Mouse (Mus musculus) testis, postnatal 14 days (tissue): ENCODE results near the gene Fam71e1.

Source experiments
- DNase-seq: peaks from one replicate; pipeline ENCODE4 v3.0.0; 2021; ENCODE audit warnings: low spot score

The Fam71e1 gene

GRCm38 (mm10) chr7:44495992-44496770 is at the start of gene Fam71e1, which contains the start of gene Emc10:
Gene Fam71e1, plus strand, starts transcription at chr7:44496581.
Gene Emc10, minus strand, starts transcription at chr7:44496529.
- DNase-seq = peak; percentile 98

GRCm38 (mm10) chr7:44453256-44453655 is 43.1 kb upstream of the Fam71e1 start:
- no peak for DNase-seq

DNA sequence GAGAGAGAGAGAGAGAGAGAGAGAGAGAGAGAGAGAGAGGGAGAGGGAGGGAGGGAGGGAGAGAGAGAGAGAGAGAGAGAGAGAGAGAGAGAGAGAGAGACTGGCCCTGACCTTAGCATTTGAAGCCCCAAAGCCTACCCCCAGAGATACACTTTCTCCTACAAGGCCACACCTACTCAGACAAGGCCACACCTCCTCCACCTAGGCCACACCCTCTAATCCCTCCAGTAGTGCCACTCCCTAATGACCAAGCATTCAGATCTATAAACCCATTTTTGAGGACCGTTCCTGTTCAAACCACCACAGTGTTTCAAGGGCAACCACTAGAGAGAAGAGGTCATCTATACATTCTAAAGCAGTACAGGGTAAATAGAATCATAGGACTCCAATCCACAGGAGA is 40.1 kb upstream of the Fam71e1 start:
- DNase-seq = no peak

DNA sequence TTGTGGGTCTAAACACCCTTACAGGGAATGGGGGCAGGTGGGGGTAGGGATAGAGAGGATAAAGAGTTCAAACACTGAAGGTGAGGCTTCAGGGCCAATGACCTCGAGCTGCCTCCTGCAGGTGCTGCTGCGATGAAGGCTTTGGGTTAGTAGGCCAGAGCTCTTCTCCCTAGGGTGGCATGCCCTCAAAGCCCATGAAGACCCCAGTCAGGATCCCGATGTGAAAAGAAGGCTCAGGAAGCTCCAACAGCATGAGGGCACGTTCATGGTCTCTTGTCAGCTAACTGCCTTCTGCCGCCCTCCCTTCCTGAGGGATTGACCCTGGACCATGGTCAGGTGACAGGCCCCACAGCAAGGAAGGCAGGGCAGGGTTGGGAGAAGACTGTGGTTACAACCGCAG is 36.3 kb upstream of the Fam71e1 start:
- no peak for DNase-seq

DNA sequence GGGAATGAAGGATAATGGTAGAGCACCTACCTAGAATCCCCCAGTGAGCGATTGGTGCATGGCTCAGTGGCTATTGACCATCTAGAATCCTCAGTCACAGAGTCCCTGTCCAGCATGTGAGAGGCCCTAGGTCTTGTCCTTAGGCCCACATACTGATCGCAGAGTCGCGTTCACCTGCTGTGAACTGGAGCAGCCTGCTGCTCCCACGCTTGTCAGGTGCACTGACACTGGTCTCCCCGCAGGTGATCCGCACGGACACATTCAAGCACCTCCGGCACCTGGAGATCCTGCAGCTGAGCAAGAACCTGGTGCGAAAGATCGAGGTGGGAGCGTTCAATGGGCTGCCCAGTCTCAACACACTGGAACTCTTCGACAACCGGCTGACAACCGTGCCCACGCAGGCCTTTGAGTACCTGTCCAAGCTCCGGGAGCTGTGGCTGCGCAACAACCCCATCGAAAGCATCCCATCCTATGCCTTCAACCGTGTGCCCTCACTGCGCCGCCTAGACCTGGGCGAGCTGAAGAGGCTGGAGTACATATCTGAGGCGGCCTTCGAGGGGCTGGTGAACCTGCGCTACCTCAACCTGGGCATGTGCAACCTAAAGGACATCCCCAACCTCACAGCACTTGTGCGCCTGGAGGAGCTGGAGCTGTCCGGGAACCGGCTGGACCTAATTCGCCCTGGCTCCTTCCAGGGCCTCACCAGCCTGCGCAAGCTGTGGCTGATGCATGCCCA is 35.4 kb upstream of the Fam71e1 start:
- no peak for DNase-seq

DNA sequence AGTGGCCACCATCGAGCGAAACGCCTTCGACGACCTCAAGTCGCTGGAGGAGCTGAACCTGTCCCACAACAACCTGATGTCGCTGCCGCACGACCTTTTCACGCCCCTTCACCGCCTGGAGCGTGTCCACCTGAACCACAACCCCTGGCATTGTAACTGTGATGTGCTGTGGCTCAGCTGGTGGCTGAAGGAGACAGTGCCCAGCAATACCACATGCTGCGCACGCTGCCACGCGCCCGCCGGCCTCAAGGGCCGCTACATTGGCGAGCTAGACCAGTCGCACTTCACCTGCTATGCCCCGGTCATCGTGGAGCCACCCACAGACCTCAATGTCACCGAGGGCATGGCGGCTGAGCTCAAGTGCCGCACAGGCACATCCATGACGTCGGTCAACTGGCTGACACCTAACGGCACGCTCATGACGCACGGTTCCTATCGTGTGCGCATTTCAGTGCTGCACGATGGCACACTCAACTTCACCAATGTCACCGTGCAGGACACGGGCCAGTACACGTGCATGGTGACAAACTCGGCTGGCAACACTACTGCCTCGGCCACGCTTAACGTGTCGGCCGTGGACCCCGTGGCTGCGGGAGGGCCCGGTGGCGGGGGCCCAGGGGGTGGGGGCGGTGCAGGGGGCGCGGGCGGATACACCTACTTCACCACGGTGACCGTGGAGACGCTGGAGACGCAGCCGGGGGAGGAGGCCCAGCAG is 34.7 kb upstream of the Fam71e1 start:
- no peak for DNase-seq

DNA sequence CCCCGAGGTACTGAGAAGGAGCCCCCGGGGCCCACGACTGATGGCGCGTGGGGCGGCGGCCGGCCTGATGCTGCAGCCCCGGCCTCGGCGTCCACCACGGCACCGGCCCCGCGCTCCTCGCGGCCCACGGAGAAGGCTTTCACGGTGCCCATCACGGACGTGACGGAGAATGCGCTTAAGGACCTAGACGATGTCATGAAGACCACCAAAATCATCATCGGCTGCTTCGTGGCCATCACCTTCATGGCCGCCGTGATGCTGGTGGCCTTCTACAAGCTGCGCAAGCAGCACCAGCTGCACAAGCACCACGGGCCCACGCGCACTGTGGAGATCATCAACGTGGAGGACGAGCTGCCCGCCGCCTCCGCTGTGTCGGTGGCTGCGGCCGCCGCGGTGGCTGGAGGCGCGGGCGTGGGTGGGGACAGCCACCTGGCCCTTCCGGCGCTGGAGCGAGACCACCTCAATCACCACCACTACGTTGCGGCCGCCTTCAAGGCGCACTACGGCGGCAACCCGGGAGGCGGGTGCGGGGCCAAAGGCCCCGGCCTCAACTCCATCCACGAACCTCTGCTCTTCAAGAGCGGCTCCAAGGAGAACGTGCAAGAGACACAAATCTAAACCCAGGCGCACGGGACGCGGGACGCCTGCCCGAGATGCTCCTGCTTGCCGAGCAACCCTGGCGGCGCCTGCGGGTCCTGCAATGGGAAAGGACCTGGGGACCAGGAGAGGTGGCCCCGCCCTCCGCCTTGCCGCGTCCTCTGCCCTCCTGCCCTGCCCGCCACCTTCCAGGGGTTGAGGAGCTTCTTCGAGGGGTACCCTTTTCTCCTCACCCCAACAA is 33.9 kb upstream of the Fam71e1 start:
- no peak for DNase-seq

GRCm38 (mm10) chr7:44463056-44463425 is 33.3 kb upstream of the Fam71e1 start:
- DNase-seq = no peak

DNA sequence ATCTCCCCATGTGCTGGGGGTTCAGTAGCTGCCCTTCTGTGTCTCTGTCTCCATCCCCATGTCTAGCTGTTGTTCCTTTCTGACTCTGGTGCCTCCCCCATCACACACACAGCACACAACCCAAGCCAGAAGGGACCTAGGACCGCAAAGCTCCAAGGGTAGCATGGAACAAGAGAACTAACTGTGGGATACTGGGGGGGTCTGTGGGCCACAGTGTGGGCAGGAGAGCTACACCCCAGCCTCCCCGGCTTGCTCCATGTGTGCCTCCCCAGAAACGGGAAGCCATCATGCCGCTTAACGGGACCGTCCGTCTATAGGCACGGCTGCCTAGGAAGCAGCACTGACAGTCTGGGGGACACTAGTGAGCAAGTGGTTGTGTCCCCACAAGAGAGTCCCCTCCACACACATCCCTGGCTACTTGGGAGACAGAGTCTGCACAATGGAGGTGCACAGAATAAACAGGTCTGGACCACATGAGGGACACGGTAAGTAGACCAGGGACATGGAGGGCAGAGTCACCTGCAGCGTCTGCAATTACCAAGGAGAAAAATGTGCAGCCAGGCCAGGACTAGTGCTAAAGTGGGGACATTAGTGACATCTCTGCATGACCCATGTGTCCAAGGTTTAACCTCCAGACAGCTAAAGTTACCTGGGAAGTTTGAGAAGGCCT is 32.7 kb upstream of the Fam71e1 start:
- no peak for DNase-seq

GRCm38 (mm10) chr7:44464511-44464910 is 31.9 kb upstream of the Fam71e1 start:
- DNase-seq = no peak

DNA sequence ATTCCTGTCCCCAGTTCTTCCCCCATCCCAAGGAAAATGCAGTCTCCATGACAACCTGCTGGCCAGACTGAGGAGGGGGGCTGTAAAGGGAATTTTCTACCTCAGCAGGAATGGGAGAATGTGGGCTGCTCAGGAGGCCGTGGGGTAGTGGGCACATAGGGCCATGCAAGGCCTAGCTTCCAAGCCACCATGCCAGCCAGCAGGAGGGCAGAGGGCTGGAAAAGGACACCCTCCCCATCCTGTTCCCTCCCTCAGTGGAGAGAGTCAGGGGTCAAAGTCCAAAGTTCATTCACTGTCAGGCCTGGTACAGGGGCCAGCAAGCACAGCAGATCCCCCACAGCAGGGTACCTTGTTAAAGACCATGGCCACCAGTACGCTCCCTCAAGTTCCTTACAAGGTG is 31.3 kb upstream of the Fam71e1 start, which contains the start of gene Aspdh:
Gene Aspdh, plus strand, starts transcription at position 281 of the 400 bp plus-strand sequence.
- DNase-seq = no peak

GRCm38 (mm10) chr7:44466006-44466887 is 30.1 kb upstream of the Fam71e1 start:
- no peak for DNase-seq

- no peak for DNase-seq
Observed at GRCm38 (mm10) chr7:44466888-44467311, 29.5 kb upstream of the Fam71e1 start.

- peak; percentile 96 for DNase-seq
Observed at GRCm38 (mm10) chr7:44467811-44468411, 28.5 kb upstream of the Fam71e1 start, which contains the start of gene Josd2. Gene Josd2, plus strand, starts transcription at chr7:44467980.

- DNase-seq = no peak
Observed at GRCm38 (mm10) chr7:44468644-44469285, 27.6 kb upstream of the Fam71e1 start.

DNA sequence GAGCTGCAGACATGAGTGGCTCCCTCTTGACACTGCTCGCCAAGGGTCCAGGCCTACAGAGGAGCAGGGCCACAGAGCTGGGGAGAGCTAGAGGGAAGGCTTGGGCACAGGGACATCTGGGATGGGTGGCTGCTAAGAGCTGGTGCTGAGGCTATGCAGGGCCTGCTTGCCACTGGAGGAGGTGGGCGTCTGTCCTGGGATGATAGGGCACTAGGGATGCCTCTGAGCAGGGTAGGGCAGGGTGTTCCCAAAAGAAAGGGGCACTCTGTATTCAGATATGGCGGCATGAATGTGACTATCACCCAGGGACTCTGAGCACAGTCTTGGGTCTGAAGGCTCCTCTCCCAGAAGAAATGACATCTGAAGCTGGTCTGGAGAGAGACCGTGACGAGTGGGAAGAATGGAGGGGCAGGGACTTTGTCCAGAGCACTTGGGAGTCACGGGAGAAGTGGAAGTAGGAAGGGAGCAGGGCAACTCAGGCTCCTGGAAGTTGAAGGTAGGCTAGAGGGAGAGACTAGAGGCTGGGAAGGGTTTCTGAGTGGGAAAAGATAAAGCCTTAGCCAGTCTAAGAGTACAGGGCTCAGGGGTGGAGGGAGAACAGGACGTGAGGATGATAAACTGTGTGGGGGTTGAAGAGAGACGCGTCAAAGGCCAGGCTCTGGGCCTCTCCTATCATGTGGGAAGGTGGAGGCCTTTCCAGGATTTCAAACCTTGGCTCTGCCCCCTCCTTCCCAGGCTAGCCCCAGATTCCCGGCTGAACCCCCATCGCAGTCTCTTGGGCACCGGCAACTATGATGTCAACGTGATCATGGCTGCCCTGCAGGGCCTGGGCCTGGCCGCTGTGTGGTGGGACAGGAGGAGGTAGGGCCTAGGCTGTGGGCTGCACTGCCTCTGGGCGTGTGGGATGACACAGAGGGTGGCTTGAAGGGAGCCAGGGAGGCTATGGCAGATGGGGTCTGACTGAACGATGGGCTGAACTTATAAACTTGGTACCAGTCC is 26.4 kb upstream of the Fam71e1 start:
- no peak for DNase-seq

DNA sequence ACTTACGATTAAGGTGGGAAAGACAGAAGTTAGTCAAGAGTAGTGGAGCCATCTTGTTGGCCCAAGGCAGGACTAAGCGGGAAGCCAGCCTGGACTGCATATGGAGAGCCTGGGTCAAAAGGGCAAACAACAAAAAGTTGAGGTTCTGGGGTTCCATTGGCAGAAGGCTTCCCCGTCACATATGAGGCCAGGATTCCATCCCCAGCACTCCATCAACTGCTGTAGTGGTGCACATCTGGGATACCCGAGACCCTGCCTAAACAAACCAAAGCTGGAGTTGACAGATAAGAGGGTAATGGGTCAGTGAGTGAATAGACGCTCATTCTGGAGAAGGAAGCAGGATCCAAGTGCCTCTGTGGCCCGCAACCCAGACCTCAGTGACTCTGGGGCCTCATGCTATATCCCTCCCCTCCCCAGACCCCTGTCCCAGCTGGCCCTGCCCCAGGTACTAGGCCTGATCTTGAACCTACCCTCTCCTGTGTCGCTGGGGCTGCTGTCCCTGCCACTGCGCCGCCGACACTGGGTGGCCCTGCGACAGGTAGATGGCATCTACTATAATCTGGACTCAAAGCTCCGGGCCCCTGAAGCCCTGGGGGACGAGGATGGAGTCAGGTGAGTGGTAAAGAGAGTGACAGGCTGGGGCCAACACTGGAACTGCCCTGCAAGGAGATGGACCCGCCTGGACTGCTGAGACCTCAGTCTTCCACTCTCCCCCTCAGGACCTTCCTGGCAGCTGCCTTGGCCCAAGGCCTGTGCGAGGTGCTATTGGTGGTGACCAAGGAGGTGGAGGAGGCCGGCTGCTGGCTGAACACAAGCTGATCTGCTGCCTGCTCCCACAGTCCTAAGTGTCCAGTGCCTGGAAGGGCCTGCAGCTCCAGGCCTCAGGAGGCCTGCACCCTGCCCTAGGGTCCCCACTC is 25.4 kb upstream of the Fam71e1 start:
- no peak for DNase-seq
